Mouse (Mus musculus): ENCODE results near the gene Sec11a.

The Sec11a gene

GRCm38 (mm10) chr7:80885666-80886065 lies 61.9 kb downstream of the Sec11a start:
- no peak for TF ChIP-seq GATA4 (IDR thresholded peaks at IDR 0.05; ENCODE audit: insufficient replicate concordance, low read length)

- no peak for TF ChIP-seq GATA4 (IDR thresholded peaks at IDR 0.05; ENCODE audit: insufficient replicate concordance, low read length)
Measured at GRCm38 (mm10) chr7:80882830-80883505, 64.6 kb downstream of the Sec11a start.

GRCm38 (mm10) chr7:80875727-80876126 lies 71.9 kb downstream of the Sec11a start:
- no peak for TF ChIP-seq GATA4 (IDR thresholded peaks at IDR 0.05; ENCODE audit: insufficient replicate concordance, low read length)

- no peak for TF ChIP-seq GATA4 (IDR thresholded peaks at IDR 0.05; ENCODE audit: insufficient replicate concordance, low read length)
Measured at GRCm38 (mm10) chr7:80873631-80874030, 73.9 kb downstream of the Sec11a start.

GRCm38 (mm10) chr7:80873038-80873437 lies 74.5 kb downstream of the Sec11a start:
- no peak for TF ChIP-seq GATA4 (IDR thresholded peaks at IDR 0.05; ENCODE audit: insufficient replicate concordance, low read length)

GRCm38 (mm10) chr7:80868686-80869085 lies 78.9 kb downstream of the Sec11a start:
- no peak for TF ChIP-seq GATA4 (IDR thresholded peaks at IDR 0.05; ENCODE audit: insufficient replicate concordance, low read length)

GRCm38 (mm10) chr7:80866514-80867147 lies 80.9 kb downstream of the Sec11a start:
- TF ChIP-seq GATA4 (IDR thresholded peaks at IDR 0.05; ENCODE audit: insufficient replicate concordance, low read length), result peak; percentile 59; the same call in 1 of the 2 replicates

- TF ChIP-seq GATA4 (IDR thresholded peaks at IDR 0.05; ENCODE audit: insufficient replicate concordance, low read length), result no peak
Measured at GRCm38 (mm10) chr7:80865521-80865920, 82.1 kb downstream of the Sec11a start.

GRCm38 (mm10) chr7:80864831-80865230 lies 82.7 kb downstream of the Sec11a start:
- peak; percentile 59; the same call in 1 of the 2 replicates for TF ChIP-seq GATA4 (IDR thresholded peaks at IDR 0.05; ENCODE audit: insufficient replicate concordance, low read length)

GRCm38 (mm10) chr7:80864151-80864550 lies 83.4 kb downstream of the Sec11a start:
- TF ChIP-seq GATA4 (IDR thresholded peaks at IDR 0.05; ENCODE audit: insufficient replicate concordance, low read length), result no peak

- no peak for TF ChIP-seq GATA4 (IDR thresholded peaks at IDR 0.05; ENCODE audit: insufficient replicate concordance, low read length)
Measured at GRCm38 (mm10) chr7:80863520-80863919, 84.1 kb downstream of the Sec11a start.

- no peak for TF ChIP-seq GATA4 (IDR thresholded peaks at IDR 0.05; ENCODE audit: insufficient replicate concordance, low read length)
Measured at GRCm38 (mm10) chr7:80862475-80862874, 85.1 kb downstream of the Sec11a start.

- TF ChIP-seq GATA4 (IDR thresholded peaks at IDR 0.05; ENCODE audit: insufficient replicate concordance, low read length), result peak; percentile 17; the same call in 1 of the 2 replicates
Measured at GRCm38 (mm10) chr7:80860729-80861274, 86.8 kb downstream of the Sec11a start, which contains the start of gene Zscan2. Zscan2 (plus strand) TSS chr7:80860920.

- TF ChIP-seq GATA4 (IDR thresholded peaks at IDR 0.05; ENCODE audit: insufficient replicate concordance, low read length), result no peak
Measured at GRCm38 (mm10) chr7:80860227-80860626, 87.4 kb downstream of the Sec11a start.

- TF ChIP-seq GATA4 (IDR thresholded peaks at IDR 0.05; ENCODE audit: insufficient replicate concordance, low read length), result no peak
Measured at GRCm38 (mm10) chr7:80857181-80857580, 90.4 kb downstream of the Sec11a start.

GRCm38 (mm10) chr7:80855316-80855715 lies 92.3 kb downstream of the Sec11a start:
- TF ChIP-seq GATA4 (IDR thresholded peaks at IDR 0.05; ENCODE audit: insufficient replicate concordance, low read length), result no peak

Measured in liver, adult (tissue).